Mouse (Mus musculus) myocyte (in vitro differentiated cells): ENCODE measurements around the gene Tep1.
"Not testable (repeated sequence)": the region's sequence is repeated elsewhere in the genome, so short reads cannot be mapped to it uniquely, and the experiment has no call there.

Experiments
- CEBPB ChIP-seq: IDR thresholded peaks from 2 replicates; pipeline ENCODE4 v1.6.1; 2011; ENCODE audit warnings: mild to moderate bottlenecking, moderate library complexity; ENCODE audit not compliant: poor library complexity, insufficient read depth, severe bottlenecking
- E2F4 ChIP-seq: IDR thresholded peaks from one replicate; pipeline ENCODE4 v1.6.1; 2011; ENCODE audit warnings: mild to moderate bottlenecking, control low read depth, moderate library complexity; ENCODE audit not compliant: insufficient read depth
- MAX ChIP-seq: IDR thresholded peaks from one replicate; pipeline ENCODE4 v1.6.1; 2011; ENCODE audit warnings: low read depth, mild to moderate bottlenecking, control low read depth
- POLR2A ChIP-seq: IDR thresholded peaks from one replicate; pipeline ENCODE4 v1.6.1; 2011; ENCODE audit warnings: low read depth, mild to moderate bottlenecking, control low read depth, moderate library complexity; ENCODE audit not compliant: insufficient read length
- POLR2AphosphoS2 ChIP-seq: IDR thresholded peaks from one replicate; pipeline ENCODE4 v1.6.1; 2011; ENCODE audit warnings: low read depth, control low read depth; ENCODE audit not compliant: insufficient read length
- REST ChIP-seq: IDR thresholded peaks from one replicate; pipeline ENCODE4 v1.6.1; 2011; ENCODE audit warnings: mild to moderate bottlenecking, control low read depth, moderate library complexity; ENCODE audit not compliant: insufficient read depth, insufficient read length
- TCF12 ChIP-seq: IDR thresholded peaks from one replicate; pipeline ENCODE4 v1.6.1; 2011; ENCODE audit warnings: mild to moderate bottlenecking, control low read depth; ENCODE audit not compliant: poor library complexity, insufficient read depth, severe bottlenecking

GRCm38 (mm10) chr14:50905327-50905726 lies 35.0 kb upstream of the Tep1 start:
- TF ChIP-seq POLR2A, CEBPB, E2F4, MAX, POLR2AphosphoS2, TCF12, REST: not testable (repeated sequence)
